Mouse (Mus musculus): ENCODE results near the gene Fkrp. TPM values are rescaled to one million over a fixed set of nuclear protein-coding genes. Genes with fewer than 3 reads are reported as not detected.

The Fkrp gene
- polyA plus RNA-seq, 1 experiment, result 14.8 TPM

DNA sequence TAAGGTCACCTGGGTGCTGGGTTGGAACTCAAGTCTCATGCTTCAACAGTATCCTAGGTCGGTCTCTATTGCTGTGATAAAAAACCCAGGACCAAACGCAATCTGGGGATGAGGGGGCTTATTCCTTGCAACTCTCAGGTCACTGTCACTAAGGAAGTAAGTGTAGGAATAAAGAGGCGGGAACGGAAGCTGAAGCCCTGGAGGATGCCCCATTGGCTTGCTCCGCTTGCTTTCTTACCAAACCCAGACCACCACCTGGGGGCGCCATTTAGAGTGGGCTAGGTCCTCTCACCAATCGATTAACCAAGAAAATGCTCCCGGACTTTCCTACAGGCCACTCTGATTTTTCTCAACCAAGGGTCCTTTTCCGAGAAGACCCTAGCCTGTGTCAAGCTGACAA lies 8.6 kb downstream of the Fkrp start:
- Histone ChIP-seq H3K4me1 (peaks cover 16% of the 10 kb centered on the region), H3K4me3 (replicated peaks) (no peak overlapping the region), H3K36me3 (replicated peaks; ENCODE audit: low read length) (peaks cover 55% of the 10 kb centered on the region), H3K27me3 (replicated peaks) (no peaks in the 10 kb centered on the region), H3K9me3 (no peaks in the 10 kb centered on the region)
- TF ChIP-seq GATA1 (IDR thresholded peaks at IDR 0.05; ENCODE audit: borderline replicate concordance, low read length) (no peak), FLI1 (IDR thresholded peaks at IDR 0.05; ENCODE audit: low read length) (no peak)

DNA sequence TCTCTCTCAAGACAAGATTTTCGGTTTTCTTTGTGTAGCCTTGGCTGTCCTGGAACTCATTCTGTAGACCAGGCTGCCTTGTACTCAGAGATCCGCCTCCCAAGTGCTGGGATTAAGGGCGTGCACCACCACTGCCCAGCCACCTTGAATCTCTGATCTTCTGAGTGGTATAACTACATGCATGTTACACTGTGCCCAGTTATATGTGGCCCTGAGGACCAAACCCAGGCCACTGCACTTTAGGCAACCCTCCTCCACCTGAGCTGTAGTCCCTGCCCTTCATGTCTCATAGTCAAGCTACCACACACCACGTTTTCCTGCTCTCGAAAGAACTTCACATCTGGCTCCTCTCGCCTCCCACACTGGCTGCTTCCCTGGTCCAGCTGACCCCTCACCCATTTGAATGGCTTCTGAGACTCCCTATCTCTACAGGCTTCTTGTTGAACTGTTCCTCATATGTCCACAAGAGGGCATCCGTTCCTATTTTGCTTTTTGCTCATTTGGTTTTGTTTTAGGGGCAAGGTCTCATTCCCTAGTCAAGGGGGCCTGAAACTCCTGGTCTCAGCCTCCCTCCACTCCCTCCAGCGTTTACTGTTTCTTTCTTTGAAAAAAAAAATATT lies 12.0 kb downstream of the Fkrp start:
- H3K27me3 ChIP-seq (replicated peaks), result peaks cover 3% of the 10 kb centered on the region
- TF ChIP-seq FLI1 (IDR thresholded peaks at IDR 0.05; ENCODE audit: low read length) (no peak), GATA1 (IDR thresholded peaks at IDR 0.05; ENCODE audit: borderline replicate concordance, low read length) (no peak)
- H3K9me3 ChIP-seq, result no peaks in the 10 kb centered on the region
- peak overlapping the region; percentile 73 for H3K4me3 ChIP-seq (replicated peaks)
- peaks cover 8% of the 10 kb centered on the region for H3K4me1 ChIP-seq
- peaks cover 22% of the 10 kb centered on the region for H3K36me3 ChIP-seq (replicated peaks; ENCODE audit: low read length)

DNA sequence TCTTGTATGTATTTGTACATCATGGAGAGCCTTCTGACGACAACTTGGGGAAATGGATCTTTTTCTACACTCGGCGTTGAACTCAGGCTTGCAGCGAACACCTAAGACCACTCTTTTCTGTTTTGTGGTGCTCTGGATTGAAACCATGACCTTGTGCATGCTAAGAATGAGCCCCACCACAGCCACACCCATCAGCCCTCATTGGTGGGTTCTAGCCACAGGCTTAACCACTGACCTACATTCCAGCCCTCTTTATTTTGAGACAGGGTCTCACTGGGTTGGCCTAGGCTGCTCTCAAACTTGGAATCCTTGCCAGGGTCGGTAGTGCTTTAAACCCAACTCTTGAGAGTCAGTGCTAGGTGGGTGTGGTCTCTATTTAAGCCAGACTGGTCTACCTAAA lies 21.6 kb downstream of the Fkrp start:
- TF ChIP-seq FLI1 (IDR thresholded peaks at IDR 0.05; ENCODE audit: low read length) (no peak), GATA1 (IDR thresholded peaks at IDR 0.05; ENCODE audit: borderline replicate concordance, low read length) (no peak)
- no peaks in the 10 kb centered on the region for H3K9me3 ChIP-seq

DNA sequence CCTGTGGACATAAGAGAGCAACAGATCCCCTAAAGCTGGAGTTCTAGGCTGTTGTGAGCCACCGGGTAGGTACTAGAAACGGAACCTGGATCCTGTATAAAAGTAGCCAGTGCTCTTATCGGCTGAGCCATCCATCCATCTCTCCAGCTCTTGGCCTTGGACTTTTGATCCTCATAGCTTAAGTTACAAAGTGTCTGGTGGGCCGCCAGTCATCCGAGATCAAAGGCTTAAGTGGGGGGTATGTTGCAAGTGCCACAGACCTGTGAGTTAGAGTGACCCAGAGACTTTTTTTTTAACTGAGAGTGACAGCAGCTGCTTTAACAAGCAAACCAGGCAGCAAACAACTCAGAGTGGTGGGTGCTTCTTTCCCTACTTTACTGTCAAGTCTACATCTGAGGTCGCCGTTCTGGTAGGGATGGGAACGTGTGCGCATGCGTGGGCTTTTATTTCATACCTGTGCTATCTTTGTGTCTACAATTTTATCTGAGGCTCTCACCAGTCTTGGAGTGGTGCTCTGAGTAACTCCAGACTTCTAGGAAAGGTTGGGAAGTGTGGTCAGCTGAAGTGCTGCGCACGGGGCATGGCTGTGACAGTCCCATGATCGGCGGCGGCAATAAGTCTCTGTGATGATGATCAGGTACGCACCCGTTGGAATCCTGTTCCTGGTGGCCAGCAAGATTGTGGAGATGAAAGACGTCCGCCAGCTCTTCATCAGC lies 23.4 kb downstream of the Fkrp start:
- peaks cover 9% of the 10 kb centered on the region for H3K4me1 ChIP-seq
- no peaks in the 10 kb centered on the region for H3K9me3 ChIP-seq
- no peaks in the 10 kb centered on the region for H3K27me3 ChIP-seq (replicated peaks)
- peaks cover 93% of the 10 kb centered on the region for H3K36me3 ChIP-seq (replicated peaks; ENCODE audit: low read length)
- H3K4me3 ChIP-seq (replicated peaks), result no peak overlapping the region
- TF ChIP-seq GATA1 (IDR thresholded peaks at IDR 0.05; ENCODE audit: borderline replicate concordance, low read length) (no peak), FLI1 (IDR thresholded peaks at IDR 0.05; ENCODE audit: low read length) (no peak)

More for the DNA sequence above, 21.6 kb downstream of the Fkrp start:
- H3K4me1 ChIP-seq, result peaks cover 9% of the 10 kb centered on the region
- H3K27me3 ChIP-seq (replicated peaks), result no peaks in the 10 kb centered on the region
- peaks cover 89% of the 10 kb centered on the region for H3K36me3 ChIP-seq (replicated peaks; ENCODE audit: low read length)
- no peak overlapping the region for H3K4me3 ChIP-seq (replicated peaks)

DNA sequence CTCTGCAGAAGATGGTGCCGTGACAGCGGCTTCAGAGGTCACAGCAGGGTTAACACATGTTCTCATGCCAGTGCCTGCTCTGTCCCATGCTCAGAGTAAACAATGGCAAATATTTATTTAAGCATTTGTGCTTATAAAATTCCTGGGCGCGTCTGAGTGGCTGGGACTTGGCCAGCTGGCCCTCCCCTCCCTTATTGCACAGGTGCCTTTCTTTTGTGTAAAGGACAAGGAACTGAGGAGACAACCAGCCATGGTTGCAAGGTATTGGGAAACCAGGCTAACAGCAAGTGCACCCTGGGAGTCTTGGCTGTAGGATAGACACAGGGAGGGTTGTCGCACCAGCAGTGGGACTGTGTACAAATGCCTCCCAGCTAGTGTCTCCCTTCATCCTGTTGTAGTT lies 24.2 kb downstream of the Fkrp start:
- H3K9me3 ChIP-seq, result no peaks in the 10 kb centered on the region
- peaks cover 93% of the 10 kb centered on the region for H3K36me3 ChIP-seq (replicated peaks; ENCODE audit: low read length)
- H3K27me3 ChIP-seq (replicated peaks), result no peaks in the 10 kb centered on the region
- TF ChIP-seq FLI1 (IDR thresholded peaks at IDR 0.05; ENCODE audit: low read length), result no peak
- no peak for TF ChIP-seq GATA1 (IDR thresholded peaks at IDR 0.05; ENCODE audit: borderline replicate concordance, low read length)
- H3K4me1 ChIP-seq, result peaks cover 9% of the 10 kb centered on the region
- no peak overlapping the region for H3K4me3 ChIP-seq (replicated peaks)

DNA sequence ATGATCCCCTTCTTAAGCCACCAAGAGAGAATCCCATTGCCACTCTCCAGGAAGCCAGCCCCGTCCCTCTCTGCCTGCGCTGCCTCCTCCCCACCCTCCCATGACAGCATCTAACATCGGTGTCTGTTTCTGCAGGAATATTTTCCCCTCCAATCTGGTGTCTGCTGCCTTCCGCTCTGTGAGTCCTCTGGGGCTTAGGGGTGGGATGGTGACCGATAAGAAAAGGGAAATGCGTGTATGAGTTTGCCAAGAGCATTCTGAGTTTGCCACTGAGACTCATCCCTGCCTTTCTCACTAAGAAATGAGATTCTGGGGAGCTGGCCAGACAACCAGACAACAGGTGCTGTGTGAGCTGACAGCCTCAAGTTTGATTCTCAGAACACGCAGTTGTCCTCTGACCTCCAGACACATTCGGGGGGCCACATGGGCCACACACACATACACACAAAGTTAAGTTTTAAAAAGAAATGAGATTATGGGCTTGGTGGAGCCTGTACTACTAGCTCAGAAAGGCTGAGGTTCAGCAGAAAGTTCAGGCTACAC lies 30.9 kb downstream of the Fkrp start:
- no peaks in the 10 kb centered on the region for H3K9me3 ChIP-seq
- H3K4me3 ChIP-seq (replicated peaks), result peak overlapping the region; percentile 50
- no peaks in the 10 kb centered on the region for H3K27me3 ChIP-seq (replicated peaks)
- H3K4me1 ChIP-seq, result peaks cover 57% of the 10 kb centered on the region
- peaks cover 56% of the 10 kb centered on the region for H3K36me3 ChIP-seq (replicated peaks; ENCODE audit: low read length)
- TF ChIP-seq FLI1 (IDR thresholded peaks at IDR 0.05; ENCODE audit: low read length), result no peak
- TF ChIP-seq GATA1 (IDR thresholded peaks at IDR 0.05; ENCODE audit: borderline replicate concordance, low read length), result no peak

DNA sequence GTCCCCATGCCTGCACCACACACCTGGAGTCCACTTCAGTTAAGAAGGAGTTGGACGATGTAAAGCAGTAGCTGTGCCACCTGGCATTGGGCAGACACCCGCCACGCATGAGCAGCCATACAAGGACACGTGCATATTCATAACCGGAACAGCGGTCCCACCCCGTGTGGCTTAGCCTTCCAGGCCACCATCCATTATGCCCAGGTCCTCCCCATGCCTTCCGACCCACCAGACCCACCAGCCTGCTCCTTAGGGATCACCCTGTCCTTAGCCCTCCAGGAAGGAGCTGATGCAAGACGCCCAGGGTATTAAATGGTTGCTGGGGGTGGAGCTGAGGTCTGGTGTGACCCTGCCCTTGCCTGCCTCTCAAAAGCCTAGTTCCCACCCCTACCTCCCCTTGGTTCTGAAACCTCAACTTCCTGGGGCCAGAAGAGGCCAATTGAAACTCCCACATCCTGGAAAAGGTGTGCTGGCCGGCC lies 32.0 kb downstream of the Fkrp start:
- TF ChIP-seq FLI1 (IDR thresholded peaks at IDR 0.05; ENCODE audit: low read length) (no peak), GATA1 (IDR thresholded peaks at IDR 0.05; ENCODE audit: borderline replicate concordance, low read length) (no peak)
- H3K9me3 ChIP-seq, result no peaks in the 10 kb centered on the region
- peaks cover 67% of the 10 kb centered on the region for H3K4me1 ChIP-seq
- H3K27me3 ChIP-seq (replicated peaks), result no peaks in the 10 kb centered on the region
- peak overlapping the region; percentile 98 for H3K4me3 ChIP-seq (replicated peaks)
- peaks cover 46% of the 10 kb centered on the region for H3K36me3 ChIP-seq (replicated peaks; ENCODE audit: low read length)

DNA sequence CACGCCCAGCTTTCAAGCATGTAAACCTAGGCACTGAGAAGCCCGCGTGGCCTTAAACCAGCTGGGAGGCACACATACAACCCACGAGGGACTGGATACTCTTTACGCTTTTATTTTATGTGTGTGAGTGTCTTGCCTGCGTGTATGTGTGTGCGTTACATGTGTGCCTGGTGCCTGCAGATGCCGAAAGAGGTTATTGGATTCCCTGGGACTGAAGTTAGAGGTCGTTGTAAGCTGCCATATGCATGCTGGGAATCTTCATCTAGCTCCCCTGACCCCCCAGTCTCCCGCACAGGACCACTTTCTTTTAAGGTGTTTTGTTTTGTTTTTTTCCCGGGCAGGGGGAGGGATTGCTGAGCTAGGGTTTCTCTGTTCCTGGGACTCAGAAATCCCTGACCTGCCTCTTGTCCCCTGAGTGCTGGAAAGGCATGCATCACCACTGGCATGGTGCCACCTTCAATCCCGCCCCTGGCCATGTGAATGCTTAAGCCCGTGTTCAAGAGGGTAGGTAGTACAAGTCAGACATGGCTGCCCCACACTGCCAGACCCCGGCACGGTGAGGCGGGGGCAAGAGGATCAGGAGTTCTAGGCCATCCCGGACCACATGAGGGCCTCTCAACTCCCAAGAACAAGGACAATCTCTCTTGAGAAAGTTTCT lies 32.6 kb downstream of the Fkrp start:
- Histone ChIP-seq H3K4me3 (replicated peaks) (peak overlapping the region; percentile 98), H3K9me3 (no peaks in the 10 kb centered on the region), H3K27me3 (replicated peaks) (no peaks in the 10 kb centered on the region), H3K36me3 (replicated peaks; ENCODE audit: low read length) (peaks cover 39% of the 10 kb centered on the region), H3K4me1 (peaks cover 67% of the 10 kb centered on the region)
- no peak for TF ChIP-seq FLI1 (IDR thresholded peaks at IDR 0.05; ENCODE audit: low read length)
- no peak for TF ChIP-seq GATA1 (IDR thresholded peaks at IDR 0.05; ENCODE audit: borderline replicate concordance, low read length)

DNA sequence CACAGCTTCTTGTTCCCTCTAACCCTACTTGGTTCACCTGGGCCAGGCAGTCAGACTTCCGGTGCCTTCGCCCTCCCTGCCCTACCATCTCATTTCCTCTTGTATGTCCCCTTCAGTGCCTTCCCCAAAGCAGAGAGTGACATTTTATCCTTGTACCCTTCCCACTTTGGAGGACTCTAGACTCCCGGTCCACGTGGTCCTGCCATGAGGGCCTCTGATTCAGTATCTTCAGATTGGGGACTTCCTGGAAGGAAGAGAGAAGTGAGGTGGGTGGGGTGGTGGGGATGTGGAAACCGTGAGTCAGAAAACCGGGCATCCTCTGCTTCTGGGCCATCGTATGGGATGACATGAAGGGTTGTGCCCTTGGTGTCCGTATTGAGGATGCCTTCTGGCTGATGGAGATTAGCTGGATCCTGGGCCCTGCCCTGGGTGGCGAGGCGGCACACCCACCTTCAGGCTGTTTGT lies 33.3 kb downstream of the Fkrp start:
- TF ChIP-seq GATA1 (IDR thresholded peaks at IDR 0.05; ENCODE audit: borderline replicate concordance, low read length) (no peak), FLI1 (IDR thresholded peaks at IDR 0.05; ENCODE audit: low read length) (no peak)
- no peaks in the 10 kb centered on the region for H3K9me3 ChIP-seq
- H3K27me3 ChIP-seq (replicated peaks), result no peaks in the 10 kb centered on the region
- peaks cover 67% of the 10 kb centered on the region for H3K4me1 ChIP-seq
- H3K4me3 ChIP-seq (replicated peaks), result peak overlapping the region; percentile 98
- H3K36me3 ChIP-seq (replicated peaks; ENCODE audit: low read length), result peaks cover 33% of the 10 kb centered on the region
